Mouse (Mus musculus) forebrain, embryonic 11.5 days (tissue): ENCODE data around the gene Tbx3. TPM values are rescaled to one million over a fixed set of nuclear protein-coding genes. Genes with fewer than 3 reads are reported as not detected.

Experiments
- ATAC-seq: fragments of 200-750 bp; cut with Nextera tagmentation; replicated peaks from 2 replicates; pipeline ENCODE4 v1.8.0; 2017; ENCODE audit warnings: moderate TSS enrichment; ENCODE audit not compliant: low FRiP score
- DNase-seq: peaks from one replicate; pipeline ENCODE4 v3.0.0-alpha.2; 2017; ENCODE audit warnings: low spot score
- H3K27ac ChIP-seq: fragments of 300-500 bp; sonication (generic); 2 replicates; pipeline ENCODE4 v1.5.1; 2014; ENCODE audit warnings: low read depth, low read length
- H3K27me3 ChIP-seq: fragments of 300-500 bp; sonication (generic); 2 replicates; pipeline ENCODE4 v1.6.1; 2014; ENCODE audit warnings: mild to moderate bottlenecking, low read length, mixed read lengths; ENCODE audit not compliant: control insufficient read depth, insufficient read depth
- H3K36me3 ChIP-seq: fragments of 300-500 bp; sonication (generic); 2 replicates; pipeline ENCODE4 v1.6.1; 2014; ENCODE audit warnings: mild to moderate bottlenecking, low read length, moderate library complexity, mixed read lengths; ENCODE audit not compliant: control insufficient read depth, insufficient read depth
- H3K4me1 ChIP-seq: fragments of 300-500 bp; sonication (generic); replicated peaks from 2 replicates; pipeline ENCODE4 v1.6.1; 2014; ENCODE audit warnings: low read length, mixed read lengths; ENCODE audit not compliant: control insufficient read depth, insufficient read depth
- H3K4me2 ChIP-seq: fragments of 300-500 bp; sonication (generic); 2 replicates; pipeline ENCODE4 v1.6.1; 2014; ENCODE audit warnings: low read depth, mild to moderate bottlenecking, low read length, moderate library complexity, mixed read lengths; ENCODE audit not compliant: severe bottlenecking
- H3K4me3 ChIP-seq: fragments of 300-500 bp; sonication (generic); 2 replicates; pipeline ENCODE4 v1.5.1; 2014; ENCODE audit warnings: low read depth, low read length
- H3K9ac ChIP-seq: fragments of 300-500 bp; sonication (generic); 2 replicates; pipeline ENCODE4 v1.6.1; 2014; ENCODE audit warnings: low read length
- H3K9me3 ChIP-seq: fragments of 300-500 bp; sonication (generic); 2 replicates; pipeline ENCODE4 v1.6.1; 2016; ENCODE audit warnings: low read length, mixed read lengths; ENCODE audit not compliant: control insufficient read depth
- WGBS: fragments of 180-500 bp; shearing (Covaris S2); extraction: QIAGEN DNeasy Blood & Tissue Kit; methylation state at CpG from one replicate; pipeline ENCODE4 v1.1.7; 2014; 5-methylcytosine and 5-hydroxymethylcytosine counted together
- polyA plus RNA-seq: library from polyadenylated mRNA; unstranded; fragments of >200 nt; fragmentation: Nextera tagmentation; extraction: Ambion mirVana; gene quantifications from 2 replicates; pipeline ENCODE4 v1.2.1, GENCODE M21; 2014

The Tbx3 gene
- polyA plus RNA-seq, 1 experiment from 2014 or later, result 2.0 TPM

GRCm38 (mm10) chr5:119680329-119681010, 10.0 kb downstream of the Tbx3 start:
- no peaks in the 10 kb centered on the region for H3K9me3 ChIP-seq
- ATAC-seq, result no peak
- H3K4me3 ChIP-seq, result no peak overlapping the region
- H3K27ac ChIP-seq, result no peak overlapping the region
- H3K36me3 ChIP-seq, result no peaks in the 10 kb centered on the region
- peaks cover 93% of the 10 kb centered on the region for H3K27me3 ChIP-seq
- 2% methylated on average over 61 of the region's 62 CpGs for WGBS
- 0 out of 2 replicates have a peak overlapping the region, but pooled peaks have one; percentile 12 for H3K4me2 ChIP-seq
- H3K4me1 ChIP-seq, result 0 out of 2 replicates have a peak, but pooled peaks cover 2% of the 10 kb centered on the region
- no peak overlapping the region for H3K9ac ChIP-seq
- no peak for DNase-seq

DNA sequence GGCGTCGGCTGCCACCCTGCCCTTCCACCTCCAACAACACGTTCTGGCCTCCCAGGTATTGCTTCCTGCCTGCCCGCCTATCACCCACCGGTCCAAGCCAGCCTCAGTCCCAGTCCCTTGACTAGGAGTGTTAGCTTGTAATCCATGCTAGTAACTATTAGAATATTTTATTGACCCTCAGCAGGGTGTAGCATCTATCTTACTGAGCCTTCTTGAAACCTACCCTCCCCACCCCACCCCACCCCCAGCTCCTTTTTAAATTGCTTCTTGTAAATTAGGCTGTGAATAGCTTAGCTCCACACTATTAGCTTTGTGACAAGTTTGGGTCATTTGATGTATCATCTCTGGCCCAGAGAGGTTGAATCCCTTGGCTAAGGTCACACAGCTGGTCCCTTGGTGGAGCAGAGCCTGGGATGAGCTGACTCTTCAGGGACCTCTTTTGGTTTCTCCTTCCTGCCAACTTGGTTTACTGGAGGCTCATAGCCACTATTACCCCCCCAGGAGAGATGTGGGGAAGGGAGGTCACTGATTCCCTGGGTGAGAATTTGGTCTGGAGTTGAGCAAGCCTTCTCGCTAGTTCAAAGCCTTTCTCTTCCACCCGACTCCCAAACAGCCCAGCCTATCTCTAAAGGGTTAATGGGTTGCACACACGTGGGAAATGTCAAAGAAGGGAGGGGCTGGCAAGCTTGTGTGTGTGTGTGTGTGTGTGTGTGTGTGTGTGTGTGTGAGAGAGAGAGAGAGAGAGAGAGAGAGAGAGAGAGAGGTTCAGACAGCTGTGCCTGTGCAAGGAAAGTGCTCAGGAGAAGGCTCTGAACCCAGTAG, 10.8 kb downstream of the Tbx3 start:
- DNase-seq, result no peak
- Histone ChIP-seq H3K36me3 (no peaks in the 10 kb centered on the region), H3K4me2 (no peak overlapping the region), H3K9me3 (no peaks in the 10 kb centered on the region), H3K4me1 (peaks cover 2% of the 10 kb centered on the region; the same call in 1 of the 2 replicates), H3K9ac (no peak overlapping the region), H3K27ac (no peak overlapping the region), H3K27me3 (peaks cover 93% of the 10 kb centered on the region), H3K4me3 (no peak overlapping the region)
- 2% methylated on average over 8 of the region's 8 CpGs for WGBS
- no peak for ATAC-seq

DNA sequence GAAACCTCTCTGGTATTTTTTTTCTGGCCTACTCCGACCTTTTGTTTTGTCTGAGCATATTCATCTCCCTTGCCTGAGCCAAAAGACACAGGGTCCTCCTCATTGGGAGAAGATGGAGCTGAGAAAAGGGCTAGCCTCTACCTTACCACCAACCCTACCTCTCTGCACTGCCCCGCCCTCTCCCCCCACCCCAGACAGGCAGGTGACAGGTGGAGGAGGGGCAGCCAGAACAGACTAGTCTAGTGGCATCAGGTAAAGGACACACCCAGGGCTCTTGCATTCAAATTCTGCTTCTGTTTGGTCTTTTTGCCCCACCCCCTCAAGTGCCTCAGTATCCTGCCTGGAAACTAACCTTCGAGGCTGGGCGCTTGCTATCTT, 11.4 kb downstream of the Tbx3 start:
- no peak for DNase-seq
- no peak overlapping the region for H3K4me3 ChIP-seq
- 9% methylated on average over 4 of the region's 4 CpGs for WGBS
- H3K27ac ChIP-seq, result no peak overlapping the region
- no peaks in the 10 kb centered on the region for H3K36me3 ChIP-seq
- H3K4me2 ChIP-seq, result no peak overlapping the region
- H3K27me3 ChIP-seq, result peaks cover 93% of the 10 kb centered on the region
- no peak overlapping the region for H3K9ac ChIP-seq
- ATAC-seq, result no peak
- H3K9me3 ChIP-seq, result no peaks in the 10 kb centered on the region
- H3K4me1 ChIP-seq, result peaks cover 2% of the 10 kb centered on the region; the same call in 1 of the 2 replicates

GRCm38 (mm10) chr5:119682646-119683515, 12.4 kb downstream of the Tbx3 start:
- Histone ChIP-seq H3K36me3 (no peaks in the 10 kb centered on the region), H3K4me3 (no peak overlapping the region), H3K27ac (no peak overlapping the region), H3K27me3 (peaks cover 95% of the 10 kb centered on the region), H3K9ac (no peak overlapping the region), H3K9me3 (no peaks in the 10 kb centered on the region), H3K4me2 (no peak overlapping the region), H3K4me1 (peaks cover 2% of the 10 kb centered on the region; the same call in 1 of the 2 replicates)
- 2% methylated on average over 40 of the region's 40 CpGs for WGBS
- no peak for ATAC-seq
- no peak for DNase-seq

- Histone ChIP-seq H3K36me3 (no peaks in the 10 kb centered on the region), H3K4me1 (peaks cover 2% of the 10 kb centered on the region; the same call in 1 of the 2 replicates), H3K4me3 (no peak overlapping the region), H3K4me2 (no peak overlapping the region), H3K9ac (no peak overlapping the region), H3K9me3 (no peaks in the 10 kb centered on the region), H3K27ac (no peak overlapping the region), H3K27me3 (peaks cover 95% of the 10 kb centered on the region)
- WGBS, result 6% methylated on average over 5 of the region's 5 CpGs
- DNase-seq (no peak), ATAC-seq (no peak)
These were observed 13.4 kb downstream of the Tbx3 start for GRCm38 (mm10) chr5:119683861-119684260.

GRCm38 (mm10) chr5:119684701-119685391, 14.4 kb downstream of the Tbx3 start:
- peaks cover 97% of the 10 kb centered on the region for H3K27me3 ChIP-seq
- no peak overlapping the region for H3K27ac ChIP-seq
- H3K4me3 ChIP-seq, result no peak overlapping the region
- no peak for DNase-seq
- no peaks in the 10 kb centered on the region for H3K36me3 ChIP-seq
- peaks cover 2% of the 10 kb centered on the region; the same call in 1 of the 2 replicates for H3K4me1 ChIP-seq
- ATAC-seq, result no peak
- H3K4me2 ChIP-seq, result no peak overlapping the region
- 1% methylated on average over 15 of the region's 15 CpGs for WGBS
- no peaks in the 10 kb centered on the region for H3K9me3 ChIP-seq
- H3K9ac ChIP-seq, result no peak overlapping the region

DNA sequence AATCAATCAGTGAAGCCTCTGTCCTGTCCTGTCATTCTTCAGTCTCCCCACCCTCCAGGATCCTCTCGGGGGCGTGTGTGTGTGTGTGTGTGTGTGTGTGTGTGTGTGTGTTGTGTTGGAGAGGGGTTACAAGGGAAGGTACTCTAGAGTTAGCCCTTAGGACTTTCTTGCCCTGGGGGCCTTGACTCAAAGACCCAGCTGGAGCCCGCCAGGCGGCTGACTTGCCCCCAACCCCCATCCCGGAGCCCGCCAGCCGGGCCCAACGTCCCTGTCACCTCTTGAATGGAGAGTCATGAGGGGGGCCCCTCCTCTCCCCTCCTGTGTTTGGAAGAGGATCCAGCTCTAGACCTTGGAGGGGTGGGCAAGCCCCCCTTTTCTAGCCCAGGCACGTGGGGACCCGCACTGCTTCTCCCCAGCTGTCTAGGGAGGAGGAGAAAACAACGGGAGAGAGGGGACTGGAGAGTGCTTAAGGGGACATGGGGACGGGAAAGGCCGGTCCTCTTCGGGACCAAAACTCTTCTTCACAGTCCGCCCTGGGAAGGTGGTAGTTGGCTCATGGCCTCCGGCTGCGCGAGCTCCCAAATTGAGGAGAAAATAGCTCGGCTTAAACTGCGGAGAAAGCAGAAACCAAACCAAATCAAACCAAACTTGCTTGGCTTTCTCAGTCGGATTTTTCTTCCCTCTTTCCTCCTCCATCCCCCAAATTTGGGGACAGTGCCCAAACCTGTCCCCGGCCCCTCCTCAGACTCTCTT, 15.2 kb downstream of the Tbx3 start:
- H3K9ac ChIP-seq, result no peak overlapping the region
- DNase-seq (no peak), ATAC-seq (no peak)
- no peaks in the 10 kb centered on the region for H3K36me3 ChIP-seq
- H3K9me3 ChIP-seq, result no peaks in the 10 kb centered on the region
- H3K27me3 ChIP-seq, result peaks cover 97% of the 10 kb centered on the region
- no peak overlapping the region for H3K4me3 ChIP-seq
- WGBS, result under 1% methylated on average over 22 of the region's 22 CpGs
- H3K27ac ChIP-seq, result no peak overlapping the region
- H3K4me1 ChIP-seq, result peaks cover 2% of the 10 kb centered on the region; the same call in 1 of the 2 replicates
- no peak overlapping the region for H3K4me2 ChIP-seq
